Mouse (Mus musculus): ENCODE results near the gene Patz1. TPM values are rescaled to one million over a fixed set of nuclear protein-coding genes. Genes with fewer than 3 reads are reported as not detected.

Patz1 gene
- polyA plus RNA-seq, 1 experiment from 2014 or later = 39.5 TPM

DNA sequence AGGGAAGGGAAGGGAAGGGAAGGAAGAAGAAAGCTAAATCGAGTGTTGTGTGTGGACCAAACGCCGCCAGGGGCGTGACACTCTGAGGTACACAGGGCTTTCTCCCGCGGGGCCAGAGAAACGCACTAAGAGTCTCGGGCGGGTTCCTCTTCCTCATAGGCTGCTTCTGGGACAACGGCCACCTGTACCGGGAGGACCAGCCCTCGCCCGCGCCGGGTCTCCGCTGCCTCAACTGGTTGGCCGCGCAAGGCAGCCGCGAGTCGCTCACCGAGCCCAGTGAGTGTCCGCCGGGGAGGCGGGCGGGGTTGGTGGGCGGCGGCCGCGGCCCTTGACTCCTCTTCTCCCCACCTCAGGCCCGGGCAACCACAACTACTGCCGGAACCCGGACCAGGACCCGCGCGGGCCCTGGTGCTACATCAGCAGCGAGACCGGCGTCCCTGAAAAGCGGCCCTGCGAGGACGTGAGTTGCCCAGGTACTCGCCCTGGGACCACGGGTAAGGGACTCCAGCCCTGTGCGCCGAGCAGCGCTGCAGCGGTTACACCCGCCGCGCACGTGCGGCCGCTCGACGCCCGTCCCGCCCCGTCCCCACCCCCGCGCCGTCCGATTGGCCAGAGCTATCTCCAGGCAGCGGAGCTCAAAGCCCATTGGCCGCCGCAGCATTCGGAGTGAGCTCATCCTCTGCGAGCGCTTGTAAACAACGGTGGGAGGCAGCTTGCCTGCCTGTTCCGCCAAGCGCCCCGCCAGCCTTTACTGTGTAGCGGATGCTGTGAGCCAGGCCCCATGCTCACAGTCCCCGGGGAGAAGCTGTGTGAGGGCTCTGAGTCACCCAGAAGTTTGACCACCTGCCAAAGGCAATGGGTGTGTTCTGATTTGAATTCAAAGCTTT lies 43.3 kb downstream of the Patz1 start:
- Histone ChIP-seq H3K27ac (replicated peaks) (peak overlapping the region; percentile 78), H3K4me1 (peaks cover 49% of the 10 kb centered on the region), H3K36me3 (peaks cover 11% of the 10 kb centered on the region; the same call in 1 of the 2 replicates), H3K27me3 (replicated peaks) (no peaks in the 10 kb centered on the region), H3K4me2 (peak overlapping the region; percentile 100), H3K9me3 (replicated peaks) (no peaks in the 10 kb centered on the region), H3K4me3 (replicated peaks) (peak overlapping the region; percentile 61), H3K9ac (replicated peaks) (peak overlapping the region; percentile 60)
- WGBS = 0% methylated on average over 74 of the region's 75 CpGs
- peak; percentile 97 for ATAC-seq (ENCODE audit: low FRiP score)

GRCm38 (mm10) chr11:3333111-3333695 lies 44.5 kb downstream of the Patz1 start:
- 91% methylated on average over 11 of the region's 11 CpGs for WGBS
- ATAC-seq (ENCODE audit: low FRiP score) = no peak
- Histone ChIP-seq H3K27ac (replicated peaks) (no peak overlapping the region), H3K9me3 (replicated peaks) (no peaks in the 10 kb centered on the region), H3K9ac (replicated peaks) (0 out of 2 replicates have a peak overlapping the region, but pooled peaks have one; percentile 14), H3K4me2 (no peak overlapping the region), H3K36me3 (peaks cover 11% of the 10 kb centered on the region; the same call in 1 of the 2 replicates), H3K4me3 (replicated peaks) (no peak overlapping the region), H3K27me3 (replicated peaks) (no peaks in the 10 kb centered on the region), H3K4me1 (peaks cover 60% of the 10 kb centered on the region)

- H3K4me3 ChIP-seq (replicated peaks) = no peak overlapping the region
Observed at GRCm38 (mm10) chr11:3334141-3334710, 45.6 kb downstream of the Patz1 start.

DNA sequence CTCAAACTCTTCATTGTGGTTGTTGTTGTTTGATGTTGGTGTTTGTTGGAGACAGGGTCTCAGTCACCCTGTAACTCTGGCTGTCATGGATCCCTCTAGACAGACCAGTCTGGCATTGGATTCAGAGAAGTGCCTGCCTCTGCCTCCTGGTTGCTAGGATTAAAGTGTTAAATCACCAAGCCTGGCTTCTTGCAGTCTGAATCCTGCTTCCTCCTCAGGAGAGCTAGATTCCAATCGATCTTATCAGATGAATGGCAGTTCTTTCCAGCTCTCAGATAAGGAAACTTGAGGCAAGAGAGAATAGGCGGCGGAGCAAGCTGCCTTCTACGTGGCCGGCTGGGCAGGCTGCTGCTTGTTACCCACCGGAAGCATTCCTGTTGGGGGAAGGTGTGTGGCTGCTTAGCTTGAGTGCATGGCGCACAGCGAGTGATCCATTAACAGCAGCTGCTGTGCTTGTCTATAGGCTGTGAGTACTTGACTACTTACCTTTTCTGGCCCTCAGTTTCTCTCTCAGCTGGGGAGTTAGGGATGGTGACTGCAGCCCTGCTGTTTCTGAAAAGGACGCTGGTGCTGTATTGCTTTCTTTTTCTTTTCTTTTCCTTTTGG lies 46.1 kb downstream of the Patz1 start:
- WGBS = 54% methylated on average over 9 of the region's 9 CpGs
- peaks cover 11% of the 10 kb centered on the region; the same call in 1 of the 2 replicates for H3K36me3 ChIP-seq
- ATAC-seq (ENCODE audit: low FRiP score) = no peak
- H3K27me3 ChIP-seq (replicated peaks) = no peaks in the 10 kb centered on the region
- no peak overlapping the region for H3K4me2 ChIP-seq
- H3K9ac ChIP-seq (replicated peaks) = no peak overlapping the region
- H3K9me3 ChIP-seq (replicated peaks) = no peaks in the 10 kb centered on the region
- peaks cover 54% of the 10 kb centered on the region for H3K4me1 ChIP-seq
- H3K27ac ChIP-seq (replicated peaks) = no peak overlapping the region
- no peak overlapping the region for H3K4me3 ChIP-seq (replicated peaks)

More at GRCm38 (mm10) chr11:3334141-3334710, 45.6 kb downstream of the Patz1 start:
- peaks cover 59% of the 10 kb centered on the region for H3K4me1 ChIP-seq
- ATAC-seq (ENCODE audit: low FRiP score) = no peak
- no peak overlapping the region for H3K27ac ChIP-seq (replicated peaks)
- no peak overlapping the region for H3K9ac ChIP-seq (replicated peaks)
- WGBS = 90% methylated on average over 11 of the region's 11 CpGs
- H3K36me3 ChIP-seq = peaks cover 11% of the 10 kb centered on the region; the same call in 1 of the 2 replicates
- H3K9me3 ChIP-seq (replicated peaks) = no peaks in the 10 kb centered on the region
- no peak overlapping the region for H3K4me2 ChIP-seq
- no peaks in the 10 kb centered on the region for H3K27me3 ChIP-seq (replicated peaks)

- H3K27ac ChIP-seq (replicated peaks) = no peak overlapping the region
- H3K36me3 ChIP-seq = peaks cover 11% of the 10 kb centered on the region; the same call in 1 of the 2 replicates
- no peak overlapping the region for H3K4me3 ChIP-seq (replicated peaks)
- H3K4me1 ChIP-seq = peaks cover 46% of the 10 kb centered on the region
- ATAC-seq (ENCODE audit: low FRiP score) = no peak
- WGBS = 54% methylated on average over 11 of the region's 11 CpGs
- H3K27me3 ChIP-seq (replicated peaks) = no peaks in the 10 kb centered on the region
- H3K4me2 ChIP-seq = no peak overlapping the region
- no peaks in the 10 kb centered on the region for H3K9me3 ChIP-seq (replicated peaks)
- H3K9ac ChIP-seq (replicated peaks) = no peak overlapping the region
Observed at GRCm38 (mm10) chr11:3335651-3336216, 47.1 kb downstream of the Patz1 start.

GRCm38 (mm10) chr11:3336602-3337001 lies 47.9 kb downstream of the Patz1 start:
- no peak overlapping the region for H3K4me3 ChIP-seq (replicated peaks)
- no peak overlapping the region for H3K4me2 ChIP-seq
- H3K4me1 ChIP-seq = peaks cover 40% of the 10 kb centered on the region
- H3K9ac ChIP-seq (replicated peaks) = no peak overlapping the region
- peaks cover 16% of the 10 kb centered on the region for H3K36me3 ChIP-seq
- H3K27ac ChIP-seq (replicated peaks) = no peak overlapping the region
- H3K27me3 ChIP-seq (replicated peaks) = no peaks in the 10 kb centered on the region
- WGBS = 78% methylated on average over 3 of the region's 3 CpGs
- no peaks in the 10 kb centered on the region for H3K9me3 ChIP-seq (replicated peaks)
- no peak for ATAC-seq (ENCODE audit: low FRiP score)

DNA sequence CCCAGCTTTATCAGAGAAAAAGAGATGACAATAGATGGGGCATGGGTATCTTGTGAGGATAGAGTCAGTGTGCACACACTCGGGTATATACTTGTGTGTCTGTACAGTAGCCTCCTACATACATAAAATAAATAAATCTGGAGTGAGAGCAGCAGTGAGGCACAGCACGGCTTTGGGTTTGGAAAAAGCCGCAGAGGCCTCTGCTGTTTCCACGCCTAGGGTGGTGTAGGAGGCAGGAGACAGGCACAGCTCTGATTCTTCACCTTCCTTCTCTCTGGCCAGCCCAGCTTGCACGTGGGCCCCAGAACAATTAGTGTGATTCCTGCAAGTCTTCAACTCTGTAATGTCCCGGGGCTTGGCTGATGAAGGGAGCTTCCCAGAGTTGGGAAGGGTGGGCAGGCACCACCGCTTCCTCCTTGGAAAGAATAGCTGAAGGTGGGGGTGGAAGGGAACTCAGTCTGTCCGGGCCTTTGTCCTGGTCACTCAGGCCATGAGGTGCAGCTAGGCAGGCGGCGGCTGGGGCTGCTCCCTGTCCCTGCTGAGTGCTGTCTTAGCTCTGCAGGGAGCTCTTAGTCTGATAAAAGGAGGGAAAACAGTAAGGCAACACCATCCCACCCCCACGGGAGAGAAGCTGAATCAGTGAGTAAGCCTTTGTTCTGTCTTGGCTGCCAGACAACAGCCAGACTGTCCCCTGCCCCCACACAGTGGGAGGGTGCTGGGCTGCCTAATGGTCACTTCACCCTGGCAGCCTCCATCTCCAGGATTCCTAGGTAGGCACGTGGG lies 48.7 kb downstream of the Patz1 start:
- 9% methylated on average over 12 of the region's 12 CpGs for WGBS
- no peaks in the 10 kb centered on the region for H3K9me3 ChIP-seq (replicated peaks)
- peak overlapping the region; percentile 32; the same call in 1 of the 2 replicates for H3K9ac ChIP-seq (replicated peaks)
- H3K27me3 ChIP-seq (replicated peaks) = no peaks in the 10 kb centered on the region
- H3K4me2 ChIP-seq = no peak overlapping the region
- peaks cover 35% of the 10 kb centered on the region for H3K4me1 ChIP-seq
- H3K27ac ChIP-seq (replicated peaks) = peak overlapping the region; percentile 67
- H3K36me3 ChIP-seq = peaks cover 24% of the 10 kb centered on the region
- no peak overlapping the region for H3K4me3 ChIP-seq (replicated peaks)
- ATAC-seq (ENCODE audit: low FRiP score) = peak; percentile 34

- Histone ChIP-seq H3K9me3 (replicated peaks) (no peaks in the 10 kb centered on the region), H3K4me1 (peaks cover 29% of the 10 kb centered on the region), H3K4me3 (replicated peaks) (no peak overlapping the region), H3K4me2 (no peak overlapping the region), H3K27me3 (replicated peaks) (no peaks in the 10 kb centered on the region), H3K9ac (replicated peaks) (peak overlapping the region; percentile 32; the same call in 1 of the 2 replicates), H3K36me3 (peaks cover 29% of the 10 kb centered on the region), H3K27ac (replicated peaks) (peak overlapping the region; percentile 67)
- 60% methylated on average over 5 of the region's 5 CpGs for WGBS
- ATAC-seq (ENCODE audit: low FRiP score) = peak; percentile 12; the same call in 1 of the 2 replicates
Observed at GRCm38 (mm10) chr11:3337961-3338360, 49.3 kb downstream of the Patz1 start.

- no peak for ATAC-seq (ENCODE audit: low FRiP score)
- H3K27ac ChIP-seq (replicated peaks) = no peak overlapping the region
- 90% methylated on average over 5 of the region's 5 CpGs for WGBS
- H3K9ac ChIP-seq (replicated peaks) = no peak overlapping the region
- H3K36me3 ChIP-seq = peaks cover 54% of the 10 kb centered on the region
- H3K27me3 ChIP-seq (replicated peaks) = no peaks in the 10 kb centered on the region
- no peak overlapping the region for H3K4me2 ChIP-seq
- H3K9me3 ChIP-seq (replicated peaks) = no peaks in the 10 kb centered on the region
- peaks cover 15% of the 10 kb centered on the region for H3K4me1 ChIP-seq
- no peak overlapping the region for H3K4me3 ChIP-seq (replicated peaks)
Observed at GRCm38 (mm10) chr11:3341476-3341875, 52.8 kb downstream of the Patz1 start.

DNA sequence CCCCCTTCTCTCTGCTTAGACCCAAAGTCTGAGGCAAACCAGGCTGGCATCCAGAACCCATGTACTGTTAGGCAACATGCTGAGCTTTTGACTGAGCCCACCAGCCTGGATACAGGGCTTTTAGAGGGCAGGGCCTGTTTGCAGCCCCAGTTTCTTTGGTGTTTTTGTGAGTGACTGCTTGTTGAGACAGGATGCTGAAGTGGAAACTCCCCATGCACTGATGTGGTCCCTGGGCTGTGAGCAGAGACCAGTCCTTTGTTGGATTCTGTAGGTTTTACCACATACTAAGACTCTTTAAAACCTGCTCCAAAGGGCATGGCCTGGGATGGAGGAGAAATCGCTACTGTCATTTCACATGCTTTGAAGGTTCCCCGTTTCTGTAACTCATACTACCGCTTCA lies 56.2 kb downstream of the Patz1 start:
- H3K27me3 ChIP-seq (replicated peaks) = no peaks in the 10 kb centered on the region
- H3K4me1 ChIP-seq = peaks cover 8% of the 10 kb centered on the region
- 88% methylated on average over 3 of the region's 3 CpGs for WGBS
- H3K36me3 ChIP-seq = peaks cover 75% of the 10 kb centered on the region
- H3K27ac ChIP-seq (replicated peaks) = no peak overlapping the region
- no peak for ATAC-seq (ENCODE audit: low FRiP score)
- no peak overlapping the region for H3K4me3 ChIP-seq (replicated peaks)
- H3K4me2 ChIP-seq = no peak overlapping the region
- no peak overlapping the region for H3K9ac ChIP-seq (replicated peaks)
- no peaks in the 10 kb centered on the region for H3K9me3 ChIP-seq (replicated peaks)

Data from neural tube, embryonic 15.5 days (tissue).